Mouse (Mus musculus) small intestine, adult 2 months (tissue): ENCODE measurements around the gene Rhoa.

Experiments used
- CTCF ChIP-seq: fragments of 200-500 bp; IDR thresholded peaks from 2 replicates; pipeline ENCODE4 v1.5.1; 2012; ENCODE audit warnings: low read depth, mild to moderate bottlenecking, control low read depth, inconsistent platforms, low read length, moderate library complexity, mixed read lengths; ENCODE audit not compliant: insufficient replicate concordance, insufficient read length; ENCODE audit errors: extremely low read depth
- POLR2A ChIP-seq: fragments of 200-500 bp; IDR thresholded peaks from 2 replicates; pipeline ENCODE4 v1.6.1; 2012; ENCODE audit warnings: low read depth, mild to moderate bottlenecking, control low read depth, inconsistent platforms, low read length, moderate library complexity

DNA sequence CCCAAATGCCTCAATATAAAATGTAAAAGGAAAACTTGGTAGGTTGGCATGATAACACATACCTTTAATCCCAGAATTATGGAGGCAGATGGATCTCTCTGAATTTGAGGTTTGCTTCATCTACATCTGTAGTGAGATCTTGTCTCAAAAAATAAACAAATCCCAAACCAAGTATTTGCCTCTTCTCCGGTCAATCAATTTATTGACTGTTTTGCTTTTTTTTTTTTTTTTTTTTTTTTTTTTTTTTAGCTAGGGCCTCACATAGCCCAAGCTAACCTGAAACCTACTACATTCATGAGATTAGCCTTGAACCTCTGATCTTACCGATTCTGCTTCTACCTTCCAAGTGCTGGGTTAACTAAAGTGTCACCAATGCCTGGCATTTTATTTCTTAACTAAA is 16.6 kb upstream of the Rhoa start:
- TF ChIP-seq CTCF: no peak
- no peak for TF ChIP-seq POLR2A
